Mouse (Mus musculus) natural killer cell, adult 2 months (primary cell): ENCODE measurements around the gene Kifc5b.

Experiments
- DNase-seq, 2 experiments: peaks; one replicate each; pipeline ENCODE4 v3.0.0; 2022; ENCODE audit warnings: low spot score in 2 of 2

Kifc5b gene

DNA sequence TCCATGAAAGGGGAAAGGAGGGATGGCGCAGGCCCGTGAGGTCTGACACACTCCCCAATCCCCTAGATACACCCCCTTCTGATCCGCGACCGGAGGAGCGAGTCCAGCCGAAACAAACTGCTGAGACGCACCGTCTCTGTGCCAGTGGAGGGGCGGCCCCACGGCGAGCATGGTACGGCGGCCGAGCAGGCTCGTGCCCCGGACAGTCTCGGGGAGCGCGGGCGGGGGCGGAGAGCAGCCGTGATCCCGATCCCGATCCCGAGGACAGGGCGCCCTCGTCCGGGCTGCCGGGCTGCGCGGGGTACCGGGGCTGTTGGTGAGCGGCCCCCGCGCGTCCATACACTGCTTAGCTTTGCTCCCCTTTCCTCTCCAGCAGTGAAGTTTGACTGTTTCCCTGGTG is 29.7 kb downstream of the Kifc5b start:
- DNase-seq: no peak

DNA sequence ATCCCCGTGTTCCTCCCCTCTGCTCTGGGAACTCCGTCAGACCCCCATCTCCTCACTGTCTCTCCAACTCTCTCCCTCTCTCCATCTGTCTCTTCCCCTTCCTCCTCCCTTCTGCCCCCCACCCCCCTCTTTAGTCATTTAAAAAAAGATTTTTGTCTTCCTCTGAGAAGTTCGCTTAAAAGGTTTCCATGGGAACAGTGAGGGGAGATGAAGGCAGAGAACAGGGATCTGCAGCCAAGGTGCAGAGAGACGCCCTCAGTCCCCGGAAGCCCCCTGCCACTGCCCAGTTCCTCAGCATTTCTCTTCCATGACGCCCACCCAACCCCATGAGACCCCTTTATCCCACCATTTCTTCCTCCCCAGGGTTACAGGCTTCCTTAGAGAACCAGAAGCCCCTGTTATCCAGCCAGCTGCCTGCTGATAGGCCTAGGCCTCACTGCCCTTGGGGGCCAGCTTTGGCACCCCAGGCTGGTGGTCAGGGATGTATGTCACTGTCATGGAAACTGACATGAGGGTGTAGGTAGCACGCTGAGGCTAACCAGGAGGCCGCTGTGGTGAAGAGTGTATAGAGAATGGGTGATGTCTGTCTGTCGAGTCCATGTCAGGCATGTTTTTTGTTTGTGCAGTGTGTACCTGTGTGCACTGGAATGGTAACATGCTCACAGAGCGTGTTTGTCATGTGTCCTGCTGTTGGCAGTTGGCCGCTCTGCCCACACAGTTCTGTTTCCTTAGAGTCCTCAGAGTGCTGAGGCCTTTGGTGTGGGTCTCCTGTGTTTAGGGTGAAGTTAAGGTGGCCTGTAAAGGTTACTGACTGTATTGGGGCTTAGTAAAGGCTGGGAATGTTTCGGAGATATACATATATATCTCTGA is 30.6 kb downstream of the Kifc5b start:
- DNase-seq: no peak

DNA sequence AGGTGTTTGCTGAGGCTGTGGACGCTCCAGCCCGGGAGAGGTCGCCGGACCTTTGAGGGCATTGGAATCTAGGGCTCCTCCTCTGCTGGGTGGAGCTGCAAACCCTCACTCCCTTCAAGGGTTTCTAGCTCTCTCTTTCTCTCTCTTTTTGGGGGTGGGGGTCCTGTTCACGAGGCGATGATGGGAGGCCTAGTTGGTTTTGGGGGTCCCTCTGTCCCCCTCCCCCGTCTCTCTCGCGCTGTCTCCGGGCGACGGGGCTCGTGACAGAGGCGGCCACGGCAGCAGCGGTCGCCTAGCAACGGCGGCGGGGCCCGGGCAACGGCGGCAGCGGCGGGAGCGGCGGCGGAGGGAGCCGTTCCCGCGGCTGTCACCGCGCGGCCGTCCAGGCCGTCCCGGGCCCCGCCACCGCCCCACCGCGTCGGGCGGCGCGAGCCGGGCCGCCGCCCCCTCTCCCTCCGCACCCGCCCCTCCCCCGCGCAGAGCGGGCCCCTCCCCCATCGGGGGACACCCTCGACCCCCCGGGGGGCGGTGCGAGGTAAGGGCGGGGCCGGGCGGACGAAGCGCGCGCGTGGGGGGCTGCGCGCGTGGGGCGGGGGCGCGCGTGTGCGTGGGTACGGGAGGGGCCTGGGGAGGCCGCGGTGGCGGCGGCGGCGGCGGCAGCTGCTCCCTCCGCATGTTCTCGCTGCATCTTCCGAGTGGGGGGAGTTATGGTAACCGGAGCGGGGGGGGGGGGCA is 31.6 kb downstream of the Kifc5b start:
- no peak for DNase-seq

DNA sequence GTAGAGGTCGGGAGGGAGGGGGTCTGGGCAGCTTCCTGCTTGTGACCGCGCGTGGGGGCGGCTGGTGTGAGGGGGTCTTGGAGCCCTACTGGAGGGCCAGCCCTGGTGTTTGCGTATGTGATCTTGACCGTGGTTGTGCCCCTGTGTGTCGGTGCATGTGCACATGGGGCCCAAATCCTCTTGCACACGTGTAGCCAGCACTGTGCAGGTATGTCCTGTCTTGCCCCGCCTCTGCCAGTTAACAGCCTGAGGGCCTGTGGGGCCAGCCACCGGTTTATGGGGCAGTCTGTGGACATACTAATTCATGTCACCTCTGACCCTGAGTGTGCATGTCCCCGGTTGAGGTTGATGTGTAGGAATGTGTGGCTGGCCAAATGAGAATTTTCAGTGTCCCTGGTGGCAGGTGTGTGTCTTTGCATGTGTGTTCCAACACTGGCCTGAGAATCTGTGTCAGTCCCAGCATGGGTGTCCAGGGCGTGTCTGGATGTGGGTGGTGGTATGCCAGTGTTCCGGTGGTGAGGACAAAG is 32.2 kb downstream of the Kifc5b start:
- peak in 1 of 2 experiments; percentile 38 for DNase-seq

DNA sequence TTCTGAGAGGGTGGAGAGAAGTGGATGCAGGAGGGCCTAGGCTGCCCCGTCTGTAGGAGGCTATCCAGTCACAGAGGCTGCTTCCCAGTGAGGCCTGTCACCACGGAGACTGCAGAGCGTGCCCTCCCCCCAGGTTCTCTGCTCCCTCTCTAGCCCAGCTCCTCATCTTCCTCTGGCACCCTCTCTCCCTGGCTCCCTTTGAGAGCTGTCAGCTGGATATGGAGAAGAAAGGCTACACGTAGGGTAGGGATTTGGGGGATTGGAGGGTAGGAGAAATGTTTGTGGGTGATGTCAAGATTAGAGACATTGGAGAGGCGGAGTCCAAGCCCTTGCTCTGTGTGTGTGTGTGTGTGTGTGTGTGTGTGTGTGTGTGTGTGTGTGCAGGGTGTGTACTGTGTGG is 33.0 kb downstream of the Kifc5b start:
- DNase-seq: no peak

DNA sequence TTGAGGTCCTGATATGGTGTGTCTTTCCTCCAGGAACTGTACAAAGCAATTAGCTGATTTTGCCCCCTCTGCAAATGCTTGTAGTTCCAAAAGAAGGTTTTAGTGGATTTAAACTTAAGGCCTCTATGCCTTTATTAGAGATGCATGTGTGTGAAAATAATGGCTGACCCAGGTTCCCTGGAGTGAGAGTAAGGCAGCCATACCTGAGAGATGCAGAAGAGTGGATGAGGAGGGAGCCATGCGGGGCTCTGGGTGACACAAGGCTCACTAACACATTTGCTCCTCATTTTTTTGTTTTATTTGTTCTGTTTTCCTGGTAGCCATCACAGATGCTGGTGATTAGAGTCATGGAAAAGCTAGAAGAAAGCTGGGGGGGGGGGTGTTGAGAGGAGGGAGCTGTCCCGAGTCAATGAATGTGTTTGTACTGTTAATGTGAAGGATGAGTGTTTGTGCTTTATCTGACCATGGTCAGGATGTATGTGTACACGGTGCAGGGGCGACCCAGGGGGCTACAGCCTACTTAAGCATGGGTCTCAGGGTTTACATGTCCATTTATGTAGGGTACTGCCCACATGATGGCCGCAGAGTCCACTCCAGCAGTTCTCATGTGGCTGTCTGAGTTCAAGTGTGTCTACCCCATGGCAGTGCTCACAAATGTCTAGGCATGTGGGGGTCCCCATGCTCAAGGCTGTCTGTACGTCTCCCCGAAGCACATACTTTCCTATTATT is 33.8 kb downstream of the Kifc5b start:
- DNase-seq: no peak

DNA sequence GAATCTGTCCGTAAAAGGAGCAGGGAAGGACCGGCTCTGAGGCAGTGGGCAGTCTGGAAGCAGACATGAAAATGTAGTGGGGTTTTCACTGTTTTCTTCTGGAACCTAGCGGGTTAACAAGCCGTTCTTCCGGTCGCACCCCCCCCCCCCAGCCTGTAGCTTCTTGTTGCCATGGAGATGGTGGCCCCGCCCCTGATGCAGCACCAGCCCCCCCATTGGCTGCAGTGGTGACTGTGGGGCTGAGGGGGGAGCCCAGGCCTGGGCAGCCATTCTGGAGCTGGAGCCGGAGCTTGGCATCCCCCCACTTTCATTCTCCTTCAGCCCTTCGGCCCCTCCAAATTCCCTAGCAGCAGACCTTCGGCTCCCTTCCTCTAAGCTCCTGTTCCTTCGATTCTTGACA is 34.5 kb downstream of the Kifc5b start:
- peak; percentile 87 for DNase-seq

DNA sequence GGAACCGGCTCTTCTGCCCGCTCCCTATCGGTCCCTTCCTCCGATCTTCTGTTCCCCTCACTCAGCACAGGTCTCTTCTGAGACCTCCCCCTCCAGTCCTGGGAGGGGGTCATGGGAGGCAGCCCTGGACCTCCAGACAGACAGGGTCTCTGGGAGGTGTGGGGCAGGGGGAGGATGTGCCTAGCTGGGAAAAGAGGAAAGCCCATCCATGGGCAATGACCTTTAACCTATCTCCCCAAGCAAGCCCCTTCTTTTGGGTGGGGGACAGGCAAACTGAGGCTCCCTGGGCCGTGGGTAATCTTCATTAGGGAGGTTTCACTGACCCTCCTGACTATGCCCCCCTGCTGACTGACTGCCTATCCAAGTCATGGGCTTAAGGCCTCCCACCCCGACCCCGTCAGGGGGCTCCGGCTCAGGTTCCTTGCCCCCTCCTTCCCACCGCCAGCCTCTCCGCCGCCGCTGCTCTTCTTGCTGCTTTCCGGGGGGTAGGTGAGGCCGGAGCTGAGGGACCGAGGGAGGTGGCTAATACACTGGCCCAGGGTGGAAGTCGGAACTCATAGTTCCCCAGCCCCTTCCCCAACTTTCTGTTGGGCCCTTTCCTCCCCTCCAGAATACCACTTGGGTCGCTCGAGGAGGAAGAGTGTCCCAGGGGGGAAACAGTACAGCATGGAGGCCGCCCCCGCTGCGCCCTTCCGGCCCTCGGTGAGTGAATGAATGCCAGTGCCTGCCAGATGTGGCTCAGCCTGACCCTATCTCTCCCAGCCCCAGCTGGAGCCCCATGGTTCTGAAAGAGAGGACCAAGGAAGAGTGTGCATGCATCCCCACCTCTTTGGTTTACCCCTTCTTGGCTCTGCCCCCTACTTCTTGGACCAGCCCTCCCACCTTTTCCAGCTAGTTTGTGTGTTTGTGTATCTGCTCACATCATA is 35.3 kb downstream of the Kifc5b start:
- DNase-seq: no peak

DNA sequence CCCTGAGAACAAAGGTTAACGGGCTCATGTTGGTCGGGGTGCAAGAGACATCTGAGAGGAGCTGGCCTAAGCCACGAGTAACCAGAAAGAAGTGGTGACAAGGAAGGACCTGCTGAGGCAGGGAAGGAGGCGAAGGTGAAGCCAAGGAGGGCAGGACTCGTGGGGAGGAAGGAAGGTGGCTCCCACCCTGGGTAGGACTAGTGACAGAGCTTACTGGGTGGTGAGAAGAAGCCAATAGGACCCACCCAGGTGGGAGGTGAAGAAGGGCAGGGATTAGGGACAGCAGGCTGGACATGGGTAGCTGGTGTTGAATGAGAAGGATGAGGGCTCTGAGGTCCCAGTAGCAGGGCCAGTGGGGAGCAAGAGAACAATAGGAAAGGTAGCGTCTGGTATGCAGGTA is 36.3 kb downstream of the Kifc5b start:
- DNase-seq: no peak

DNA sequence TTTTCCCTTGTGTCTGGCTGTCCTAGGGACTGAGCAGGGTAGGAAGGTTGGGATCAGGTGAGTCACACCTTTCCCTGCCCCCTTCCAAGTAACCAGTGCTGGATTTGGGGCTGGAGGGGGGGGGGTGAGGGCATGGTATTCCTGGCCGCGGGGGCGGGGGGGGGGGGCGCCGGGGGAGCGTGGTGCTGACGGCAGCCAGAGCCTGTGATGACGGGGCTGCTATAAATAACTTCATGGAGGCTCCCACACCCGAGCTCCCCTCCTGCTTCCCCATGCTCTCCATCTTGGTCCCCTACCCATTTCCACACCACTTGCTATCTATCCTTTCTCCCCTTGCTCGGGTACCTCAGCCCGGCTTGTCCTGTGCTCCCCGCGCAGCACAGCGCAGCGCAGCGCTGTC is 36.8 kb downstream of the Kifc5b start:
- DNase-seq: no peak

DNA sequence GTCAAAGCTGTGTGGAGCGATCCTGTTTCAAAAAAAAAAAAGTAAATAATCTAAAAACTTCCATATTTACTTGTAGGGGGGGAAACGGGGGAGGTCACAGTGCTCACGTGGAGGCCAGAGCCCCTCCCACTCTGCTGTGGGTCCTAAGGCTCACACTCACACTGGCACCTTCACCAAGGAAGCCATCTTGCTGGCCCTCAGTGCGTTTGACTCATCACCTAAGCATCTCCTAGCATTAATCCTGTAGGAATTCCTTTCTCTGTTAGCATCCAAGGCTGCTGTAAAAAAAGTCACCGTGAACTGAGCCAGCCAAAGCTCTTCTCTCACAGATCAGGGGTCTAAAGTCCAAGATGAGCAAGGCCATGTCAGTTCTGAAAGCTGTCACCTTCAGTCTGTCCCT is 39.4 kb downstream of the Kifc5b start:
- DNase-seq: no peak

DNA sequence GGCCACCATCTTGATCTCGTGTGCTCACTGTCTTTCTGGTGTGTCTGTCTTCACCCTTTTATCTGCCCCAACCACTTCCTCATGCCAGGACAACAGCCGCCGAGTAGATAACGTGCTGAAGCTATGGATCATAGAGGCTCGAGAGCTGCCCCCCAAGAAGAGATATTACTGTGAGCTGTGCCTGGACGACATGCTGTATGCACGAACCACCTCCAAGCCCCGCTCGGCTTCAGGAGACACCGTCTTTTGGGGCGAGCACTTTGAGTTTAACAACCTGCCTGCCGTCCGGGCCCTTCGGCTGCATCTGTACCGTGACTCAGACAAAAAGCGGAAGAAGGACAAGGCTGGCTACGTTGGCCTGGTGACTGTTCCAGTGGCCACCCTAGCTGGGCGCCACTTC is 40.0 kb downstream of the Kifc5b start:
- no peak for DNase-seq

DNA sequence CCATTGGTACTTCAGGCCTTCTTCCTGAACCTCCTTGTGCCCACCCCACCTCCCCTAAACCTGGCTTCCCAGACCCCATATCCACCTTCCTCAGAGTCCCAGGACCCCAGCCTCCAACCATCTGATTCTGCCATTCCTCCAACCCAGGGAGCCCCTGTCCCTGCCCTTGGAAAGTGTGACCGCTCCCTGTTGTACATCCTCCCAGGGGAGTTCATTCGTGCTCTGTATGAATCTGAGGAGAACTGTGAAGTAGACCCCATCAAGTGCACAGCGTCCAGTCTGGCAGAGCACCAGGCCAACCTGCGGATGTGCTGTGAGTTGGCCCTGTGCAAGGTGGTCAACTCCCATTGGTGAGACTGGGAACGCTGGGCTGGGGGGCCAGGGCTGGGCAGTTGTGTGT is 41.0 kb downstream of the Kifc5b start:
- DNase-seq: no peak

DNA sequence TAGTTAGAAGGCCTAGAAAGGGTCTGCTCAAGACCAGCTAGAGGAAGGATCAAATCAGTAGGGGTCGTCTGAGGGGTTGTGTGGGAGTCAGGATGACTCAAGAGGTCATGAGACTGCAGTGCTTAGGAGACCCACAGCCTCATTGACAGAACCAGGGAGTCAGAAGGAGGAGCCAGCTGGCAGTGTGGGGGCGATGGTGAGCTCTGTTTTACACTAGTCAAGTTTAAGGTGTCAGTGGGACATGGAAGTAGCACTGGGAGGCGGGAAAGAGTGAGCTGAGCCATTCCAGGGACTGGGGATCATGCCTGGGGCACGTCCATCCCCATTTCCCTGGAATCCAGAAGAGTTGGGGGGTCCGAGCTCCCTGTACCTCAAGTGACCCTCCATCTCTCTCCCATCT is 42.0 kb downstream of the Kifc5b start:
- DNase-seq: no peak

DNA sequence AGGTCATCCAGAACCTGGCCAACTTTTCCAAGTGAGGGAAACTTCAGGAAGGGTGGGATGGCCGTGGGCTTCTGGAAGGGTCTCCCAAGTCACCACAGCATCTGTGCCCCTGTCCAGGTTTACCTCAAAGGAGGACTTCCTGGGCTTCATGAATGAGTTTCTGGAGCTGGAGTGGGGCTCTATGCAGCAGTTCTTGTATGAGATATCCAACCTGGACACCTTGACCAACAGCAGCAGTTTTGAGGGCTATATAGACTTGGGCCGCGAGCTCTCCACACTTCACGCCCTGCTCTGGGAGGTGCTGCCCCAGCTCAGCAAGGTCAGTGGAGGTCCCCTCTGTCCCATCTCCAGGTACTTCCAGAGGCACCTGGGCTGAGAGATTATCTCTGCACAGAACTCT is 42.9 kb downstream of the Kifc5b start:
- no peak for DNase-seq

DNA sequence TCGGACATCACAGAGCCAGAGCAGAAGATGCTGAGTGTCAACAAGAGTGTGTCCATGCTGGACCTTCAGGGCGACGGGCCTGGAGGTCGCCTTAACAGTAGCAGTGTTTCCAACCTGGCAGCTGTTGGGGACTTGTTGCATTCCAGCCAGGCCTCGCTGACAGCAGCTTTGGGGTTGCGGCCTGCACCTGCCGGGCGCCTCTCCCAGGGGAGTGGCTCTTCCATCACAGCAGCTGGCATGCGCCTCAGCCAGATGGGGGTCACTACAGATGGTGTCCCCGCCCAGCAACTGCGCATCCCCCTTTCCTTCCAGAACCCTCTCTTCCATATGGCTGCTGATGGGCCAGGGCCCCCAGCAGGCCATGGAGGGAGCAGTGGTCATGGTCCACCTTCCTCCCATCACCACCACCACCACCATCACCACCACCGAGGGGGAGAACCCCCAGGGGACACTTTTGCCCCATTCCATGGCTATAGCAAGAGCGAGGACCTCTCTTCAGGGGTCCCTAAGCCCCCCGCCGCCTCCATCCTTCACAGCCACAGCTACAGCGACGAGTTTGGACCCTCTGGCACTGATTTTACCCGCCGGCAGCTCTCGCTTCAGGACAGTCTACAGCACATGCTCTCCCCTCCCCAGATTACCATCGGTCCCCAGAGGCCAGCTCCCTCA is 44.8 kb downstream of the Kifc5b start:
- DNase-seq: no peak

DNA sequence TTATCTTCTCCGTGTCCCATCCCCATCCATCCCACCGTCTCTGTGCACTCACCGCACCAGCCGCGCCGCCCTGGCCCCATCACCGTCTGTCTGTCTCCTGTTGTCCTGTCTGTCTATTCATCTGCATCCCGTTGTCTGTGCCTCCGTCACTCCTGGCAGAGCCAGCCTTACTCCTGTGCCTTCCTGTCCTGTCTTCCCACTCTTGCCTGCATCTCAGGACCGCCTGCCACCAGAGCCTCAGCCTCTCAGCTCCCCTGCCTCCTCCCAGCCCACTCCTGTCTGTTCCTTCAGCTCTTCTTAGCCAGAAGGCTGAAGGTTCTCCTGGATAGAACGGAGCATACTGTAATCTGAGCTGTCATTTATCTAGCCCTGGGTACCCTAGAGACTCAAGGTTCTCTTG is 50.1 kb downstream of the Kifc5b start:
- no peak for DNase-seq

DNA sequence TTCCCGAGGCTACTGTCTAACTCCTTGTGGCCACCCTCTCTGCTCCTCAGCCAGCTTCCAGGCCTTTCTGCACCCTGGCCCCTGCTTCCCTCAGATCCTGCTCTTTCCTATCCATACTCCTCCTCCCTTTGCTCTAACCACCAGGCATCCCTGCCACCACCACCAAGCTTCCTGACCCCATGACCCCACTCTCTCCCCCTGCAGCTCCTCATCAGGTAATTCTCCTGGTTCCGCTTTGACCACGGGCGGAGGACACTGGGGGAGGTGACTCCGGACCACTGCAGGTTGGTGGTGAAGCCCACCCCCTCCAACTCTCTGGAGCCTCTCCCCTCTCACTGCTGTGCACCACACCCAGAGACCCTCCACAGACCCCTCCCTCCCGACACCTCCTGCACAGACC is 50.6 kb downstream of the Kifc5b start:
- no peak for DNase-seq

DNA sequence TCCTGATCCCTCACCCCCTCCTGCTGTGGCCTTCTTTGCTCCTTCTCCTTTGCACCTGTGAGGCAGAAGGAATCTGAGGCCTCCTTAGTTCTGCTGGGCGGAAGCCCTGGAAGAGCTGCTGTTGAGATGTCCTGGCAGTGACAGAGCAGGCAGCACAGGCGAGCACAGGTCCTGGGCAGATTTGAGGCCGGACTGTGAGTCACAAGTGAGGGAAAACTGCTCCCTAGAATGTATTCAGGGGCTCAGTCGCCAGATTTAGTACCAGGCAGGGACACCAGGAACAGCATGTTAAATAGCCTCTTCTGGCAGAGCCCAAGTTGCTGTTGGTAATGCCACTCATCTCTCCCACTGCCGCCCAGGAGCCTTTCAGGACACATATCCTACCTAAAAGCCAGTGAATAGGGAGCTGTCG is 51.3 kb downstream of the Kifc5b start:
- no peak for DNase-seq

DNA sequence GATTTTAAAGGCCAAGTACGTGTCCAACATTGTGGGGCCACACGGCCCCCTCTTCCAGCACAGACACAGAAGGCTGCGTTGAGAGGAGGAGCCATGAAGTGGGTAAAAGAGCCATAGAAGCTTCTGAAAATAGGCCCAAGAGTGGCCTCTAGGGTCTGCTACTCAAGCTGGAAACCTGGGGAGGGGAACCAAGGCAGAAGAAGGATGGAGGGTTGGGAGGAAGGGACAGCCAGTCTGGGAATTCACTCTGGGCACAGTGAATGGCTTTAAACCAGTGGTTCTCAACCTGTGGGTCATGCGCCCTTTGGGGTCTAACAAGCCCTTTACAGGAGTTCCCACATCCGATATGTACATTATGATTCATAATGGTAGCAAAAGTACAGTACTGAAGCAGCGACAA is 52.4 kb downstream of the Kifc5b start:
- DNase-seq: no peak

DNA sequence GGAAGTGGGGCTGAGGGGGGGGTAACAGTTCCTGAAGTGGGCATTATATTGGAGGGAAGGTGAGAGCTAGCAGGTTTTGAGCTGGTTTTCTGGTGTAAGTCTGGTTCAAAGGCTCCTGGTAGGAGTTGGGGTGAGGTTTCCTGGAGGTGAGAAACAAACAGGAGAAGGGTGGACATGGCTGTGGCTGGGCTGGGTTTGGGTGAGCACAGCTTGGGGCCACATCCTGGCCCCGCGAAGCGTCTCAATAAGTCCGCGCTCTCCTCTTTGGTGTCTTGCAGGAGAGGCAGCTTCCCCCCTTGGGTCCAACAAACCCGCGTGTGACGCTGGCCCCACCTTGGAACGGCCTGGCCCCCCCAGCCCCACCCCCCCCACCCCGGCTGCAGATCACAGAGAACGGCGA is 53.3 kb downstream of the Kifc5b start:
- no peak for DNase-seq
